22 mouse cellular contexts compared by ENCODE assay signal in genomic region chr7:37972999-37973555, GRCm38 (mm10). TPM values are rescaled to one million over a fixed set of nuclear protein-coding genes. Genes with fewer than 3 reads are reported as not detected.
DNase-seq lines count a peak whose midpoint lies in the region; ATAC-seq and TF ChIP-seq lines count a peak whose summit lies in the region.
"Had no signal": no experiment of that assay in that cellular context is flagged by ENCODE, and none has a peak within 500 bp of the region (broad histone marks: within the 10 kb centered on the region; RNA-seq: fewer than 3 reads in every experiment).

No protein-coding gene starts in this region.

- H3K4me1 ChIP-seq in forebrain, embryonic 12.5 days: peaks cover 28% of the 10 kb centered on the region
- H3K4me1 ChIP-seq in forebrain, postnatal 0 days (ENCODE audit: insufficient read depth): no peaks in the 10 kb centered on the region
- H3K4me1 ChIP-seq in limb, embryonic 12.5 days (replicated peaks): peaks cover 22% of the 10 kb centered on the region
- H3K4me1 ChIP-seq in limb, embryonic 10.5 days: peaks cover 28% of the 10 kb centered on the region
- no peaks in the 10 kb centered on the region for H3K4me1 ChIP-seq in intestine, postnatal 0 days (replicated peaks; ENCODE audit: control insufficient read depth, insufficient read depth, low read length)
- no peaks in the 10 kb centered on the region for H3K4me1 ChIP-seq in lung, postnatal 0 days (ENCODE audit: insufficient read depth, low read depth, low read length)
- H3K4me1 ChIP-seq: embryonic facial prominence, embryonic 15.5 days had no signal

- TF ChIP-seq CTCF in forebrain, postnatal 0 days (IDR thresholded peaks at IDR 0.05; ENCODE audit: low read depth): no peak
- no peak for TF ChIP-seq CTCF in intestine, postnatal 0 days (IDR thresholded peaks at IDR 0.05; ENCODE audit: low read depth)
- no peak for TF ChIP-seq CTCF in lung, postnatal 0 days (IDR thresholded peaks at IDR 0.05)

- DNase-seq in forebrain, postnatal 0 days: no peak
- no peak for DNase-seq in limb, embryonic 10.5 days (ENCODE audit: low spot score)
- peak; percentile 19 for DNase-seq in MEL-GATA-1-ER (ENCODE audit: extremely low read depth, low read depth)
- no peak for DNase-seq in thymus, postnatal 25 days
- no peak for DNase-seq in lung, postnatal 0 days (ENCODE audit: low spot score)
- DNase-seq: cerebellum, adult 8-10 months; kidney, adult 9 months; layer of hippocampus, postnatal 36 days; liver, embryonic 13.5 days; lung, adult 2 months; right cerebral cortex, adult 18-20 months; thymus, adult 18-20 months had no signal

- no peaks in the 10 kb centered on the region; the same call in 1 of the 2 replicates for H3K9me3 ChIP-seq in forebrain, embryonic 12.5 days
- H3K9me3 ChIP-seq in forebrain, postnatal 0 days (ENCODE audit: low read length): no peaks in the 10 kb centered on the region
- H3K9me3 ChIP-seq in limb, embryonic 12.5 days: no peaks in the 10 kb centered on the region
- no peaks in the 10 kb centered on the region for H3K9me3 ChIP-seq in limb, embryonic 10.5 days (replicated peaks)
- H3K9me3 ChIP-seq in intestine, postnatal 0 days (ENCODE audit: control insufficient read depth): no peaks in the 10 kb centered on the region
- H3K9me3 ChIP-seq in lung, postnatal 0 days (ENCODE audit: low read length): no peaks in the 10 kb centered on the region
- H3K9me3 ChIP-seq: embryonic facial prominence, embryonic 10.5 days; embryonic facial prominence, embryonic 15.5 days; forebrain, embryonic 15.5 days; heart, embryonic 15.5 days; liver, embryonic 13.5 days; midbrain, embryonic 15.5 days had no signal

- H3K36me3 ChIP-seq in forebrain, embryonic 12.5 days (replicated peaks): no peaks in the 10 kb centered on the region; the same call in 1 of the 2 replicates
- H3K36me3 ChIP-seq in forebrain, postnatal 0 days (ENCODE audit: insufficient read depth): no peaks in the 10 kb centered on the region
- peaks cover 13% of the 10 kb centered on the region; the same call in 1 of the 2 replicates for H3K36me3 ChIP-seq in limb, embryonic 12.5 days
- H3K36me3 ChIP-seq in limb, embryonic 10.5 days: peaks cover 12% of the 10 kb centered on the region
- no peaks in the 10 kb centered on the region; the same call in 1 of the 2 replicates for H3K36me3 ChIP-seq in intestine, postnatal 0 days (ENCODE audit: control insufficient read depth, insufficient read depth)
- H3K36me3 ChIP-seq in lung, postnatal 0 days (ENCODE audit: insufficient read depth, low read length): no peaks in the 10 kb centered on the region
- H3K36me3 ChIP-seq: embryonic facial prominence, embryonic 15.5 days; forebrain, embryonic 15.5 days; heart, embryonic 15.5 days; liver, embryonic 13.5 days; midbrain, embryonic 15.5 days had no signal

- H3K27me3 ChIP-seq in forebrain, embryonic 12.5 days: no peaks in the 10 kb centered on the region
- H3K27me3 ChIP-seq in forebrain, postnatal 0 days (ENCODE audit: insufficient read depth, low read length): no peaks in the 10 kb centered on the region
- no peaks in the 10 kb centered on the region for H3K27me3 ChIP-seq in limb, embryonic 12.5 days
- H3K27me3 ChIP-seq in limb, embryonic 10.5 days (ENCODE audit: low read depth, poor library complexity, severe bottlenecking): no peaks in the 10 kb centered on the region
- no peaks in the 10 kb centered on the region for H3K27me3 ChIP-seq in intestine, postnatal 0 days (replicated peaks; ENCODE audit: control insufficient read depth, insufficient read depth, low read length)
- no peaks in the 10 kb centered on the region for H3K27me3 ChIP-seq in lung, postnatal 0 days (replicated peaks; ENCODE audit: insufficient read depth, low read length)
- H3K27me3 ChIP-seq: CH12.LX; embryonic facial prominence, embryonic 15.5 days; forebrain, embryonic 15.5 days; heart, embryonic 15.5 days; liver, embryonic 13.5 days; midbrain, embryonic 15.5 days had no signal

- ATAC-seq in forebrain, embryonic 12.5 days (ENCODE audit: low FRiP score): no peak
- ATAC-seq in forebrain, postnatal 0 days: no peak
- no peak for ATAC-seq in limb, embryonic 12.5 days (ENCODE audit: insufficient number of reproducible peaks, insufficient read depth, low FRiP score, low TSS enrichment, low read depth)
- peak; percentile 63 for ATAC-seq in intestine, postnatal 0 days
- ATAC-seq in lung, postnatal 0 days: no peak
- ATAC-seq: forebrain, embryonic 15.5 days; midbrain, embryonic 15.5 days had no signal

- no peak overlapping the region for H3K9ac ChIP-seq in forebrain, embryonic 12.5 days
- H3K9ac ChIP-seq in forebrain, postnatal 0 days: no peak overlapping the region
- H3K9ac ChIP-seq in limb, embryonic 12.5 days (replicated peaks): no peak overlapping the region
- no peak overlapping the region for H3K9ac ChIP-seq in intestine, postnatal 0 days (ENCODE audit: low read depth, low read length)
- no peak overlapping the region for H3K9ac ChIP-seq in lung, postnatal 0 days (replicated peaks; ENCODE audit: low read depth)
- H3K9ac ChIP-seq: embryonic facial prominence, embryonic 15.5 days; forebrain, embryonic 15.5 days; heart, embryonic 15.5 days; liver, embryonic 13.5 days; midbrain, embryonic 15.5 days had no signal

- H3K4me3 ChIP-seq in forebrain, embryonic 12.5 days (replicated peaks): no peak overlapping the region
- no peak overlapping the region for H3K4me3 ChIP-seq in forebrain, postnatal 0 days (ENCODE audit: low read depth, low read length)
- no peak overlapping the region for H3K4me3 ChIP-seq in limb, embryonic 12.5 days (replicated peaks)
- H3K4me3 ChIP-seq in limb, embryonic 10.5 days: no peak overlapping the region
- H3K4me3 ChIP-seq in intestine, postnatal 0 days (ENCODE audit: low read depth, low read length): no peak overlapping the region
- H3K4me3 ChIP-seq in lung, postnatal 0 days (ENCODE audit: low read depth, low read length): no peak overlapping the region
- H3K4me3 ChIP-seq: embryonic facial prominence, embryonic 10.5 days; embryonic facial prominence, embryonic 15.5 days; forebrain, embryonic 15.5 days; heart, embryonic 15.5 days; liver, embryonic 13.5 days; midbrain, embryonic 15.5 days had no signal

- 84% methylated on average over 2 of the region's 2 CpGs for WGBS in forebrain, embryonic 12.5 days
- WGBS in forebrain, postnatal 0 days: 83% methylated on average over 2 of the region's 2 CpGs
- WGBS in limb, embryonic 12.5 days: 84% methylated on average over 2 of the region's 2 CpGs
- 83% methylated on average over 2 of the region's 2 CpGs for WGBS in limb, embryonic 10.5 days
- 51% methylated on average over 2 of the region's 2 CpGs for WGBS in intestine, postnatal 0 days
- 76% methylated on average over 2 of the region's 2 CpGs for WGBS in lung, postnatal 0 days

- H3K4me2 ChIP-seq in forebrain, embryonic 12.5 days: no peak overlapping the region
- H3K4me2 ChIP-seq in forebrain, postnatal 0 days (ENCODE audit: low read depth): no peak overlapping the region
- H3K4me2 ChIP-seq in limb, embryonic 12.5 days: no peak overlapping the region
- no peak overlapping the region for H3K4me2 ChIP-seq in intestine, postnatal 0 days (replicated peaks; ENCODE audit: low read depth)
- H3K4me2 ChIP-seq in lung, postnatal 0 days (replicated peaks; ENCODE audit: low read depth, low read length): no peak overlapping the region
- H3K4me2 ChIP-seq: embryonic facial prominence, embryonic 15.5 days; forebrain, embryonic 15.5 days; heart, embryonic 15.5 days; liver, embryonic 13.5 days; midbrain, embryonic 15.5 days had no signal

- TF ChIP-seq EP300 in lung, postnatal 0 days (IDR thresholded peaks at IDR 0.05): no peak

- 0 out of 2 replicates have a peak overlapping the region, but pooled peaks have one; percentile 8 for H3K27ac ChIP-seq in forebrain, embryonic 12.5 days
- H3K27ac ChIP-seq in forebrain, postnatal 0 days (ENCODE audit: low read depth, low read length): no peak overlapping the region
- H3K27ac ChIP-seq in limb, embryonic 12.5 days: 0 out of 2 replicates have a peak overlapping the region, but pooled peaks have one; percentile 35
- H3K27ac ChIP-seq in limb, embryonic 10.5 days: no peak overlapping the region
- 0 out of 2 replicates have a peak overlapping the region, but pooled peaks have one; percentile 2 for H3K27ac ChIP-seq in intestine, postnatal 0 days (ENCODE audit: low read depth, low read length)
- H3K27ac ChIP-seq in lung, postnatal 0 days (ENCODE audit: low read length): no peak overlapping the region
- H3K27ac ChIP-seq: embryonic facial prominence, embryonic 10.5 days; embryonic facial prominence, embryonic 15.5 days; forebrain, embryonic 15.5 days; heart, embryonic 15.5 days; liver, embryonic 13.5 days; midbrain, embryonic 15.5 days; stomach, postnatal 0 days had no signal

RNA-seq across cellular contexts. Expression of gene Uri1, which starts 50.3 kb away (rescaled TPM):
- 45.9 and 46.7 TPM in 2 replicates for polyA plus RNA-seq in forebrain, embryonic 12.5 days (2016; fragmentation: Nextera tagmentation; extraction: Ambion mirVana)
- total RNA-seq in forebrain, postnatal 0 days (2014; rRNA removed): 43.6 and 49.4 TPM in 2 replicates
- 35.9 and 39.0 TPM in 2 replicates for polyA plus RNA-seq in forebrain, postnatal 0 days (2015; fragmentation: Nextera tagmentation; extraction: Ambion mirVana)
- 46.0 and 47.8 TPM in 2 replicates for polyA plus RNA-seq in limb, embryonic 12.5 days (2016; fragmentation: Nextera tagmentation; extraction: Ambion mirVana)
- 39.1 and 41.7 TPM in 2 replicates for polyA plus RNA-seq in limb, embryonic 10.5 days (2016; fragmentation: Nextera tagmentation; extraction: Ambion mirVana)
- 25.6 and 26.9 TPM in 2 replicates for polyA plus RNA-seq in intestine, postnatal 0 days (2015; fragmentation: Nextera tagmentation; extraction: Ambion mirVana)
- polyA plus RNA-seq in lung, postnatal 0 days (2015; fragmentation: Nextera tagmentation; extraction: Ambion mirVana): 32.8 and 33.9 TPM in 2 replicates

Comparison
In these comparisons a context has a peak if more than half of its experiments do, and no peak if none do; other contexts are left out.
1. H3K27ac ChIP-seq: peak in forebrain, embryonic 12.5 days (single experiment), limb, embryonic 12.5 days (single experiment) and intestine, postnatal 0 days (single experiment); none in forebrain, postnatal 0 days (single experiment), limb, embryonic 10.5 days (single experiment) and lung, postnatal 0 days (single experiment).